Mouse (Mus musculus): ENCODE data around the gene Six1. TPM values are rescaled to one million over a fixed set of nuclear protein-coding genes. Genes with fewer than 3 reads are reported as not detected.
A peak's percentile ranks its signal among the peaks of the same experiment; 100 is the strongest.

Gene Six1
- polyA plus RNA-seq, 1 experiment from 2014 or later = 0.02 TPM

DNA sequence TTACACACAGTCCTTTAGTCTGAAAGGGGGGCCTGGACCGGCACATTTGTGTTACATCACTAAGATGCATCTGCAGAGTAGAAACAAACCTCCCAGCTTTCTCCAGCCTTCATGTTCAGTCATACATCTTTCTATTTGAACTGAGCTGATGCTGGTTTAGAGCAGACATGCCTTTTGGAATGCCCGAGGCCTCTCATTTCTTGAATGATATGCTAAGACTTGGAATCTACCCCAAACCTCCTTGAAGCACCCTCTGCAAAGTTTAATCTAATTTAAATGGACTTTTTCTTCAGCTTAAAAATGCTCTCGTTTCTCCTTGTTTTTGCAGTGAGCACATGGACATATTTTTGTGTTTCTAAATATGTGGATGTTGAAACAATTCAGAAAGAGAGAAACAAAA is 21.0 kb downstream of the Six1 start:
- Histone ChIP-seq H3K27ac (replicated peaks) (no peak overlapping the region), H3K36me3 (ENCODE audit: control insufficient read depth, insufficient read depth, low read length) (no peaks in the 10 kb centered on the region), H3K4me3 (ENCODE audit: low read depth, low read length) (no peak overlapping the region), H3K9me3 (ENCODE audit: control insufficient read depth, low read length) (no peaks in the 10 kb centered on the region), H3K4me1 (replicated peaks; ENCODE audit: control insufficient read depth, insufficient read depth) (no peaks in the 10 kb centered on the region), H3K4me2 (replicated peaks; ENCODE audit: low read depth) (no peak overlapping the region), H3K27me3 (ENCODE audit: control insufficient read depth, insufficient read depth, low read length) (peaks cover 19% of the 10 kb centered on the region; the same call in 1 of the 2 replicates), H3K9ac (ENCODE audit: low read length) (no peak overlapping the region)
- no peak for TF ChIP-seq CTCF (IDR thresholded peaks at IDR 0.05; ENCODE audit: low read depth)
- no peak for TF ChIP-seq EP300 (optimal IDR thresholded peaks at IDR 0.05)
- ATAC-seq (ENCODE audit: low FRiP score, low TSS enrichment) = no peak
- WGBS = 71% methylated on average over 3 of the region's 3 CpGs
- DNase-seq (ENCODE audit: low spot score) = no peak

DNA sequence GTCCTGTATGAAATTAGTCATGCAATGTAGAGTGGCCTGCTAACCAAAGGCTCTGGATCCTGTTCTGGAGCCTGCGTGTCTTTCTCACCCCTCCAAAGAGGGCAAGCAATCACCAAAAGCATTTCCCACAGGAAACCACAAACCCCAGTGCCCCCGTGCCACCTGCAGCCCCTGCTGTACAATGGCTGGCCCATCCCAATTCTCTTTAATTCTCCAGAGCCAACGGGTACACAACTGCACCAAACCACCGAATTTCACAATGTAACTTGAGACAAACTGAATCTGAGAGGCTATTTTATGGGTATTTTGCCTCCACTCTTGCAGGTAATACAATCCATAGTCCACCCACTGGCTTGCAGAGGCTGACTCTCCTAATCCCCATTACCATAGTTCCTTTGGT is 22.4 kb downstream of the Six1 start:
- H3K27ac ChIP-seq (replicated peaks) = no peak overlapping the region
- peaks cover 13% of the 10 kb centered on the region; the same call in 1 of the 2 replicates for H3K27me3 ChIP-seq (ENCODE audit: control insufficient read depth, insufficient read depth, low read length)
- ATAC-seq (ENCODE audit: low FRiP score, low TSS enrichment) (no peak), DNase-seq (ENCODE audit: low spot score) (no peak)
- H3K9me3 ChIP-seq (ENCODE audit: control insufficient read depth, low read length) = no peaks in the 10 kb centered on the region
- no peak overlapping the region for H3K4me3 ChIP-seq (ENCODE audit: low read depth, low read length)
- H3K4me2 ChIP-seq (replicated peaks; ENCODE audit: low read depth) = no peak overlapping the region
- no peak for TF ChIP-seq EP300 (optimal IDR thresholded peaks at IDR 0.05)
- no peaks in the 10 kb centered on the region for H3K36me3 ChIP-seq (ENCODE audit: control insufficient read depth, insufficient read depth, low read length)
- H3K9ac ChIP-seq (ENCODE audit: low read length) = no peak overlapping the region
- 65% methylated on average over 4 of the region's 4 CpGs for WGBS
- no peaks in the 10 kb centered on the region for H3K4me1 ChIP-seq (replicated peaks; ENCODE audit: control insufficient read depth, insufficient read depth)

DNA sequence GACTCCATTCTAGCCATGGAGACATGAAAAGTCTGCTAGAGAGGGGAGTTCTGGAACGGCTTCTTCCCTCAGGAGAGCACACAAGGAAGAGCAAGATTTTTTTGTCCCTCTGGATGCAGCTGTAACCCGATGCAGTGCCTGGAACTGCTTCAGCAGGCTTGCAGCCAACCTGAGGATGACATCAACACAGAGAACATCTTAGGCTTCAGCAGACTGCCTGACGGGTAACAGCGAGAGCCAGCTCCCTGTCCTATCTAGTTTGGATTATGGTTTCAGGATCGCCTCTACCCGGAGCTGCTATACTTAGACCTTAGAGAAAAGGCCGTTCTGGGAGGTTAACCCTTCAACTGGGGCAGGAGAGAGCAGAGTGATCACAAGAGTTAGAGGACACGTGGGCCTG is 28.2 kb downstream of the Six1 start:
- peak; percentile 24; the same call in 1 of the 2 replicates for ATAC-seq (ENCODE audit: low FRiP score, low TSS enrichment)

DNA sequence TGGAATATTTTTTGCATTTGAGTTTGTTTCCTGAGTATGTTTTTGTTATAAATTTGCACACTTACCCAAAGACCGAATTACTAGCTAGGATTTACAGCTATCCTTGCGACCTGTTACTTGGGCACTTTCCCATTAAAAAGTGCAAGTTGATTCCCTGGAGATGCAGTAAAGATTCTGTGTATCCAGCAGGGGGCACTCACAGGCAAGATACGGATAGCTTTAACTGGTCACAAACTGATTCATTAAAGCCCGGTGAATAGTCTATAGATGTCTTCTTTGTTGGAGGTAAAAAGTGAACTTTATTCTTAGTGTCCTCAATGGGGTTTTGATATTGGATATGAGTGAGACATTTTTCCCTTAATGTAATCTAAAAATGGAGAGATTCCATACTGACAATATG is 32.7 kb downstream of the Six1 start:
- H3K4me1 ChIP-seq (replicated peaks; ENCODE audit: control insufficient read depth, insufficient read depth) = no peaks in the 10 kb centered on the region
- no peaks in the 10 kb centered on the region for H3K9me3 ChIP-seq (ENCODE audit: control insufficient read depth, low read length)
- H3K4me3 ChIP-seq (ENCODE audit: low read depth, low read length) = no peak overlapping the region
- H3K9ac ChIP-seq (ENCODE audit: low read length) = no peak overlapping the region
- WGBS = 5% methylated on average over 4 of the region's 4 CpGs
- ATAC-seq (ENCODE audit: low FRiP score, low TSS enrichment) (no peak), DNase-seq (ENCODE audit: low spot score) (peak; percentile 73)
- H3K27ac ChIP-seq (replicated peaks) = no peak overlapping the region
- H3K27me3 ChIP-seq (ENCODE audit: control insufficient read depth, insufficient read depth, low read length) = no peaks in the 10 kb centered on the region
- no peaks in the 10 kb centered on the region for H3K36me3 ChIP-seq (ENCODE audit: control insufficient read depth, insufficient read depth, low read length)
- no peak overlapping the region for H3K4me2 ChIP-seq (replicated peaks; ENCODE audit: low read depth)
- TF ChIP-seq CTCF (IDR thresholded peaks at IDR 0.05; ENCODE audit: low read depth) (peak; percentile 90), EP300 (optimal IDR thresholded peaks at IDR 0.05) (no peak)

More for the DNA sequence above, 28.2 kb downstream of the Six1 start:
- no peaks in the 10 kb centered on the region for H3K4me1 ChIP-seq (replicated peaks; ENCODE audit: control insufficient read depth, insufficient read depth)
- no peaks in the 10 kb centered on the region for H3K36me3 ChIP-seq (ENCODE audit: control insufficient read depth, insufficient read depth, low read length)
- H3K4me2 ChIP-seq (replicated peaks; ENCODE audit: low read depth) = no peak overlapping the region
- H3K27me3 ChIP-seq (ENCODE audit: control insufficient read depth, insufficient read depth, low read length) = no peaks in the 10 kb centered on the region; the same call in 1 of the 2 replicates
- WGBS = 43% methylated on average over 8 of the region's 8 CpGs
- no peak for DNase-seq (ENCODE audit: low spot score)
- H3K9ac ChIP-seq (ENCODE audit: low read length) = no peak overlapping the region
- H3K9me3 ChIP-seq (ENCODE audit: control insufficient read depth, low read length) = no peaks in the 10 kb centered on the region
- no peak overlapping the region for H3K27ac ChIP-seq (replicated peaks)
- TF ChIP-seq EP300 (optimal IDR thresholded peaks at IDR 0.05) (no peak), CTCF (IDR thresholded peaks at IDR 0.05; ENCODE audit: low read depth) (no peak)
- H3K4me3 ChIP-seq (ENCODE audit: low read depth, low read length) = no peak overlapping the region

DNA sequence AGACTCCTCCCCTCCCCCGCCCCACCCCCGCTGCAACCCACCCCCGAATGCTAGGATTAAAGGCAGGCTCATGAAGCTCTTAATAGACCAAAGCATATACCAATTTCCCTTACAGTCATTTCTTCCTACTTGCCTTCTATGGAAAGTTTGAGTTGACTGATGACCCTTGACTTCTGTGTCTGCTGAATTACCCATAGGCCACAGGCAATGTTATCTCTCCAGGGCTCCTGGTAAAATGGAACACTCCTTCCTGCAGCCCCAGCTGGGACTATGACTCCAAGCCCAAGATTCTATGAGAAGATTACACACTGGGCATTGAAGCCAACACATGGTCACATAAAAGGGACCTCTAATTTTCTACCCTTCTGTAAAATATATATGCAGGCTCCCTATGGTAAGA is 33.3 kb downstream of the Six1 start:
- no peak overlapping the region for H3K9ac ChIP-seq (ENCODE audit: low read length)
- ATAC-seq (ENCODE audit: low FRiP score, low TSS enrichment) = no peak
- H3K27ac ChIP-seq (replicated peaks) = no peak overlapping the region
- no peak for TF ChIP-seq CTCF (IDR thresholded peaks at IDR 0.05; ENCODE audit: low read depth)
- TF ChIP-seq EP300 (optimal IDR thresholded peaks at IDR 0.05) = no peak
- H3K36me3 ChIP-seq (ENCODE audit: control insufficient read depth, insufficient read depth, low read length) = no peaks in the 10 kb centered on the region
- no peaks in the 10 kb centered on the region for H3K4me1 ChIP-seq (replicated peaks; ENCODE audit: control insufficient read depth, insufficient read depth)
- H3K9me3 ChIP-seq (ENCODE audit: control insufficient read depth, low read length) = no peaks in the 10 kb centered on the region
- no peaks in the 10 kb centered on the region for H3K27me3 ChIP-seq (ENCODE audit: control insufficient read depth, insufficient read depth, low read length)
- H3K4me2 ChIP-seq (replicated peaks; ENCODE audit: low read depth) = no peak overlapping the region
- no peak overlapping the region for H3K4me3 ChIP-seq (ENCODE audit: low read depth, low read length)
- DNase-seq (ENCODE audit: low spot score) = no peak
- 37% methylated on average over 3 of the region's 3 CpGs for WGBS

DNA sequence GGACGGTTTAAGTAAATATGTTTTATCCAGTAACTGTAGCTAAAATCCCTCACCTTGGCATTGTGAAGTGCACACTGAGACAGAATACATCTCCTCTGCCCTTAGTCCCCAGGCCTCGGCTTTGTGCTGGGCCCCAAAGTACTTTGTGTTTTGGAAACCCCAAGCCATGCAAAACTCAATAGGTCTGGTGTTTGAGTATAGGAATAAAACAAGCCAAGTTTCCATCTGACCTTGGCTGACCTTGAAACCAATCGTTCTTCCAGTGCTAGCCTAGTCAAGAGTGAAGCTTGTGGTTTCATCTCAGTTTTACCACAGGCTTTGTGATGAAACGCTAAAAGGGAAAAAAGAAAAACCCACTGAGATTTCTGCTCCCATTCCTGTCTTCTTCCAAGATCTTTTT is 34.8 kb downstream of the Six1 start:
- Histone ChIP-seq H3K9ac (ENCODE audit: low read length) (no peak overlapping the region), H3K9me3 (ENCODE audit: control insufficient read depth, low read length) (no peaks in the 10 kb centered on the region), H3K27ac (replicated peaks) (no peak overlapping the region), H3K36me3 (ENCODE audit: control insufficient read depth, insufficient read depth, low read length) (no peaks in the 10 kb centered on the region), H3K27me3 (ENCODE audit: control insufficient read depth, insufficient read depth, low read length) (no peaks in the 10 kb centered on the region), H3K4me3 (ENCODE audit: low read depth, low read length) (no peak overlapping the region), H3K4me1 (replicated peaks; ENCODE audit: control insufficient read depth, insufficient read depth) (no peaks in the 10 kb centered on the region), H3K4me2 (replicated peaks; ENCODE audit: low read depth) (no peak overlapping the region)
- ATAC-seq (ENCODE audit: low FRiP score, low TSS enrichment) (no peak), DNase-seq (ENCODE audit: low spot score) (no peak)
- TF ChIP-seq CTCF (IDR thresholded peaks at IDR 0.05; ENCODE audit: low read depth) (no peak), EP300 (optimal IDR thresholded peaks at IDR 0.05) (no peak)
- 65% methylated on average over 4 of the region's 4 CpGs for WGBS

Data from stomach, postnatal 0 days (tissue).